Mouse (Mus musculus): ENCODE results near the gene Alox12. TPM values are rescaled to one million over a fixed set of nuclear protein-coding genes. Genes with fewer than 3 reads are reported as not detected.

Alox12 gene
- total RNA-seq, 1 experiment from 2014 or later: 0.37 TPM

GRCm38 (mm10) chr11:70206801-70207200 lies 48.4 kb downstream of the Alox12 start:
- ATAC-seq (replicated peaks; ENCODE audit: low read depth, poor library complexity, severe bottlenecking): no peak

GRCm38 (mm10) chr11:70201691-70202090 lies 53.5 kb downstream of the Alox12 start:
- ATAC-seq (replicated peaks; ENCODE audit: low read depth, poor library complexity, severe bottlenecking): peak; percentile 76

- no peak for ATAC-seq (replicated peaks; ENCODE audit: low read depth, poor library complexity, severe bottlenecking)
Measured at GRCm38 (mm10) chr11:70200036-70200608, 55.0 kb downstream of the Alox12 start.

- ATAC-seq (replicated peaks; ENCODE audit: low read depth, poor library complexity, severe bottlenecking): no peak
Measured at GRCm38 (mm10) chr11:70199107-70199506, 56.0 kb downstream of the Alox12 start.

- ATAC-seq (replicated peaks; ENCODE audit: low read depth, poor library complexity, severe bottlenecking): peak; percentile 34
Measured at GRCm38 (mm10) chr11:70198332-70198731, 56.8 kb downstream of the Alox12 start.

- no peak for ATAC-seq (replicated peaks; ENCODE audit: low read depth, poor library complexity, severe bottlenecking)
Measured at GRCm38 (mm10) chr11:70193354-70194285, 61.5 kb downstream of the Alox12 start.

GRCm38 (mm10) chr11:70192157-70192556 lies 63.0 kb downstream of the Alox12 start:
- ATAC-seq (replicated peaks; ENCODE audit: low read depth, poor library complexity, severe bottlenecking): no peak

Other genes with a start within 250 kb of the Alox12 start
- gene Acadvl, start 239.9 kb downstream of the Alox12 start, total RNA-seq (2017): 43.7 and 46.0 TPM in 2 replicates
- 3.0 and 5.2 TPM in 2 replicates for gene Dlg4, start 238.4 kb downstream of the Alox12 start, total RNA-seq (2017)
- 0.82 TPM in 1 of 2 replicates, not detected in the other for gene Asgr1, start 201.3 kb downstream of the Alox12 start, total RNA-seq (2017)
- not detected in 2 replicates for gene Asgr2, start 162.7 kb downstream of the Alox12 start, total RNA-seq (2017)
- gene Mgl2, start 125.0 kb downstream of the Alox12 start, total RNA-seq (2017): 1.1 and 1.5 TPM in 2 replicates
- gene Clec10a, start 99.2 kb downstream of the Alox12 start, total RNA-seq (2017): 7.7 and 7.9 TPM in 2 replicates
- 0.49 and 0.78 TPM in 2 replicates for gene Slc16a11, start 42.6 kb downstream of the Alox12 start, total RNA-seq (2017)
- gene Slc16a13, start 34.3 kb downstream of the Alox12 start, total RNA-seq (2017): 4.1 and 4.8 TPM in 2 replicates
- gene Bcl6b, start 25.6 kb downstream of the Alox12 start, total RNA-seq (2017): 0.41 and 0.82 TPM in 2 replicates
- 43.5 and 49.9 TPM in 2 replicates for gene 0610010K14Rik, start 17.4 kb downstream of the Alox12 start, total RNA-seq (2017)
- gene Gm21988, start 15.5 kb downstream of the Alox12 start, total RNA-seq (2017): not detected in 2 replicates
- gene Rnasek, start 15.5 kb downstream of the Alox12 start, total RNA-seq (2017): 25.7 and 49.9 TPM in 2 replicates
- gene Alox12e, start 67.3 kb upstream of the Alox12 start, total RNA-seq (2017): not detected in 2 replicates
- gene Alox15, start 96.7 kb upstream of the Alox12 start, total RNA-seq (2017): not detected in 2 replicates
- 13.4 and 16.5 TPM in 2 replicates for gene Pelp1, start 154.7 kb upstream of the Alox12 start, total RNA-seq (2017)
- 43.6 and 46.6 TPM in 2 replicates for gene Arrb2, start 177.3 kb upstream of the Alox12 start, total RNA-seq (2017)
- gene Med11, start 196.6 kb upstream of the Alox12 start, total RNA-seq (2017): 36.3 and 43.1 TPM in 2 replicates
- gene Zmynd15, start 204.1 kb upstream of the Alox12 start, total RNA-seq (2017): not detected in 2 replicates
- not detected in 2 replicates for gene Cxcl16, start 204.6 kb upstream of the Alox12 start, total RNA-seq (2017)
- gene Tm4sf5, start 249.9 kb upstream of the Alox12 start, total RNA-seq (2017): not detected in 2 replicates